Mouse (Mus musculus): ENCODE measurements around the gene Acp1. TPM values are rescaled to one million over a fixed set of nuclear protein-coding genes. Genes with fewer than 3 reads are reported as not detected.

Gene Acp1
- polyA plus RNA-seq, 1 experiment = 10.5 TPM

GRCm38 (mm10) chr12:30864347-30864746 is 47.0 kb downstream of the Acp1 start:
- no peak for DNase-seq (ENCODE audit: low spot score)

GRCm38 (mm10) chr12:30856172-30856571 is 55.2 kb downstream of the Acp1 start:
- no peak for DNase-seq (ENCODE audit: low spot score)

- no peak for DNase-seq (ENCODE audit: low spot score)
Observed at GRCm38 (mm10) chr12:30855442-30856159, 55.8 kb downstream of the Acp1 start.

- DNase-seq (ENCODE audit: low spot score) = no peak
Observed at GRCm38 (mm10) chr12:30851871-30852270, 59.5 kb downstream of the Acp1 start.

- no peak for DNase-seq (ENCODE audit: low spot score)
Observed at GRCm38 (mm10) chr12:30850902-30851301, 60.5 kb downstream of the Acp1 start.

- DNase-seq (ENCODE audit: low spot score) = no peak
Observed at GRCm38 (mm10) chr12:30848521-30848920, 62.9 kb downstream of the Acp1 start.

Other genes starting within 250 kb of the Acp1 start
- 0.27 and 0.34 TPM in 2 replicates for gene Alkal2, start 27.3 kb downstream of the Acp1 start, polyA plus RNA-seq (2012; rRNA removed)
- gene Sh3yl1, start 79 bp upstream of the Acp1 start, polyA plus RNA-seq (2012; rRNA removed) = 19.4 and 27.4 TPM in 2 replicates
- gene Fam110c, start 162.3 kb upstream of the Acp1 start, polyA plus RNA-seq (2012; rRNA removed) = 15.0 and 16.1 TPM in 2 replicates